Mouse (Mus musculus) hindbrain, postnatal 0 days (tissue): ENCODE data around the gene AC129217.1. TPM values are rescaled to one million over a fixed set of nuclear protein-coding genes. Genes with fewer than 3 reads are reported as not detected.

ENCODE experiments used
- ATAC-seq: fragments of 200-750 bp; cut with Nextera tagmentation; 2 replicates; pipeline ENCODE4 v1.8.0; 2017; ENCODE audit warnings: mild to moderate bottlenecking, moderate TSS enrichment, moderate library complexity
- DNase-seq: peaks from one replicate; pipeline ENCODE4 v3.0.0-alpha.2; 2015; ENCODE audit warnings: low spot score
- H3K27ac ChIP-seq: fragments of 300-500 bp; sonication (generic); 2 replicates; pipeline ENCODE4 v1.5.1; 2014; ENCODE audit warnings: mild to moderate bottlenecking
- H3K27me3 ChIP-seq: fragments of 300-500 bp; sonication (generic); 2 replicates; pipeline ENCODE4 v1.6.1; 2014; ENCODE audit warnings: low read length, mixed read lengths; ENCODE audit not compliant: insufficient read depth
- H3K36me3 ChIP-seq: fragments of 300-500 bp; sonication (generic); 2 replicates; pipeline ENCODE4 v1.6.1; 2014; ENCODE audit warnings: low read length, mixed read lengths; ENCODE audit not compliant: insufficient read depth
- H3K4me1 ChIP-seq: fragments of 300-500 bp; sonication (generic); 2 replicates; pipeline ENCODE4 v1.6.1; 2014; ENCODE audit warnings: antibody characterized with exemption, low read length, mixed read lengths; ENCODE audit not compliant: insufficient read depth
- H3K4me2 ChIP-seq: fragments of 300-500 bp; sonication (generic); 2 replicates; pipeline ENCODE4 v1.6.1; 2014; ENCODE audit warnings: low read depth, mild to moderate bottlenecking, low read length, moderate library complexity, mixed read lengths
- H3K4me3 ChIP-seq: fragments of 300-500 bp; sonication (generic); 2 replicates; pipeline ENCODE4 v1.5.1; 2014; ENCODE audit warnings: low read length
- H3K9ac ChIP-seq: fragments of 300-500 bp; sonication (generic); replicated peaks from 2 replicates; pipeline ENCODE4 v1.6.1; 2014; ENCODE audit warnings: mild to moderate bottlenecking, low read length, moderate library complexity, mixed read lengths
- H3K9me3 ChIP-seq: fragments of 300-500 bp; sonication (generic); 2 replicates; pipeline ENCODE4 v1.6.1; 2016; ENCODE audit warnings: low read length, mixed read lengths
- CTCF ChIP-seq: IDR thresholded peaks from 2 replicates; pipeline ENCODE4 v1.5.1; 2016; ENCODE audit warnings: antibody characterized with exemption, control low read depth, low read depth
- WGBS: fragments of 180-500 bp; shearing (Covaris S2); extraction: QIAGEN DNeasy Blood & Tissue Kit; methylation state at CpG from one replicate; pipeline ENCODE4 v1.1.7; 2014; 5-methylcytosine and 5-hydroxymethylcytosine counted together
- microRNA-seq, 2 experiments: library from miRNA; unstranded; fragments of <30 nt; microRNA quantifications; one replicate each; pipeline ENCODE4; 2016
- polyA plus RNA-seq: library from polyadenylated mRNA; unstranded; fragments of >200 nt; fragmentation: Nextera tagmentation; extraction: Ambion mirVana; gene quantifications from 2 replicates; pipeline ENCODE4 v1.2.1, GENCODE M21; 2015
- total RNA-seq: library from RNA; depleted of rRNA; stranded (reverse); fragments of >200 nt; gene quantifications from 2 replicates; pipeline ENCODE4 v1.2.3, GENCODE M21; 2014; rRNA removed

Gene AC129217.1
- total and polyA plus RNA-seq, 2 experiments from 2014 or later = not detected

GRCm38 (mm10) chr19:8883616-8884015, 54.0 kb downstream of the AC129217.1 start, which contains the start of the genes Lbhd1 and Gm49403:
Gene Lbhd1 (plus strand): TSS chr19:8883732.
Gene Gm49403 (plus strand): TSS chr19:8883930.
- ATAC-seq (no peak), DNase-seq (no peak)
- no peak within 1 kb of the TSS for H3K9ac ChIP-seq
- H3K9me3 ChIP-seq = no peaks in the 10 kb centered on the region
- H3K4me2 ChIP-seq = no peak within 1 kb of the TSS
- TF ChIP-seq CTCF = no peak
- H3K36me3 ChIP-seq = no peaks in the 10 kb centered on the region
- peaks cover 11% of the 10 kb centered on the region for H3K4me1 ChIP-seq
- H3K27me3 ChIP-seq = no peaks in the 10 kb centered on the region
- no peak within 1 kb of the TSS for H3K27ac ChIP-seq
- no peak within 1 kb of the TSS for H3K4me3 ChIP-seq
- 73% methylated on average over 3 of the region's 3 CpGs for WGBS

GRCm38 (mm10) chr19:8886916-8887584, 57.5 kb downstream of the AC129217.1 start:
- Histone ChIP-seq H3K4me3 (no peak overlapping the region), H3K9ac (no peak overlapping the region), H3K27ac (no peak overlapping the region), H3K4me1 (peaks cover 9% of the 10 kb centered on the region; the same call in 1 of the 2 replicates), H3K27me3 (no peaks in the 10 kb centered on the region), H3K4me2 (no peak overlapping the region), H3K9me3 (no peaks in the 10 kb centered on the region), H3K36me3 (no peaks in the 10 kb centered on the region)
- no peak for DNase-seq
- WGBS = 69% methylated on average over 1 of the region's 1 CpGs
- TF ChIP-seq CTCF = no peak
- ATAC-seq = no peak

- 15% methylated on average over 19 of the region's 19 CpGs for WGBS
- Histone ChIP-seq H3K27ac (peak overlapping the region; percentile 71; the same call in 1 of the 2 replicates), H3K9ac (peak overlapping the region; percentile 57), H3K4me3 (peak overlapping the region; percentile 43), H3K4me1 (peaks cover 9% of the 10 kb centered on the region; the same call in 1 of the 2 replicates), H3K9me3 (no peaks in the 10 kb centered on the region), H3K36me3 (no peaks in the 10 kb centered on the region), H3K27me3 (no peaks in the 10 kb centered on the region), H3K4me2 (peak overlapping the region; percentile 90)
- ATAC-seq (no peak), DNase-seq (no peak)
- no peak for TF ChIP-seq CTCF
Measured at GRCm38 (mm10) chr19:8887585-8888463, 58.3 kb downstream of the AC129217.1 start.

- H3K36me3 ChIP-seq = no peaks in the 10 kb centered on the region
- H3K4me1 ChIP-seq = peaks cover 9% of the 10 kb centered on the region; the same call in 1 of the 2 replicates
- H3K4me2 ChIP-seq = peak within 1 kb of the TSS; percentile 90
- H3K9ac ChIP-seq = peak within 1 kb of the TSS; percentile 57
- peak; percentile 98 for DNase-seq
- no peaks in the 10 kb centered on the region for H3K9me3 ChIP-seq
- no peaks in the 10 kb centered on the region for H3K27me3 ChIP-seq
- peak within 1 kb of the TSS; percentile 71 for H3K27ac ChIP-seq
- TF ChIP-seq CTCF = peak; percentile 5; the same call in 1 of the 2 replicates
- under 1% methylated on average over 58 of the region's 58 CpGs for WGBS
- ATAC-seq = peak; percentile 97
- H3K4me3 ChIP-seq = peak within 1 kb of the TSS; percentile 43
Measured at GRCm38 (mm10) chr19:8888511-8889385, 59.2 kb downstream of the AC129217.1 start, which contains the start of the genes 1810009A15Rik and Gm49416. Gene 1810009A15Rik (plus strand): TSS chr19:8888853. Gene Gm49416 (plus strand): TSS chr19:8888926.

Small RNA genes within 50 kb of the gene (microRNA-seq; reads per million reads assigned to microRNA genes)
- gene Mir5136 = 0.18 to 0.36 reads per million in 2 experiments

Other genes starting within 250 kb of the AC129217.1 start
Only the 30 nearest of the 33 such genes appear.
- gene Slc3a2, start 106.4 kb upstream of the AC129217.1 start, total RNA-seq = 154 and 155 TPM in 2 replicates
- gene Slc3a2, start 106.4 kb upstream of the AC129217.1 start, polyA plus RNA-seq = 235 and 250 TPM in 2 replicates
- 46.7 and 49.7 TPM in 2 replicates for gene Wdr74, start 93.9 kb upstream of the AC129217.1 start, total RNA-seq
- 78.7 and 79.2 TPM in 2 replicates for gene Wdr74, start 93.9 kb upstream of the AC129217.1 start, polyA plus RNA-seq
- gene 1700092M07Rik, start 89.1 kb upstream of the AC129217.1 start, total RNA-seq = not detected in 2 replicates
- gene 1700092M07Rik, start 89.1 kb upstream of the AC129217.1 start, polyA plus RNA-seq = 0.66 and 0.85 TPM in 2 replicates
- 84.4 and 110 TPM in 2 replicates for gene Stx5a, start 88.4 kb upstream of the AC129217.1 start, total RNA-seq
- gene Stx5a, start 88.4 kb upstream of the AC129217.1 start, polyA plus RNA-seq = 95.3 and 104 TPM in 2 replicates
- 47.7 and 51.3 TPM in 2 replicates for gene Nxf1, start 72.7 kb upstream of the AC129217.1 start, total RNA-seq
- 88.3 and 89.5 TPM in 2 replicates for gene Nxf1, start 72.7 kb upstream of the AC129217.1 start, polyA plus RNA-seq
- 269 and 347 TPM in 2 replicates for gene Tmem223, start 58.8 kb upstream of the AC129217.1 start, total RNA-seq
- 233 and 258 TPM in 2 replicates for gene Tmem223, start 58.8 kb upstream of the AC129217.1 start, polyA plus RNA-seq
- gene Tmem179b, start 55.3 kb upstream of the AC129217.1 start, total RNA-seq = 29.5 and 31.0 TPM in 2 replicates
- 27.0 and 27.7 TPM in 2 replicates for gene Tmem179b, start 55.3 kb upstream of the AC129217.1 start, polyA plus RNA-seq
- 30.1 and 38.9 TPM in 2 replicates for gene Taf6l, start 43.4 kb upstream of the AC129217.1 start, total RNA-seq
- 23.3 and 25.9 TPM in 2 replicates for gene Taf6l, start 43.4 kb upstream of the AC129217.1 start, polyA plus RNA-seq
- 52.7 and 78.3 TPM in 2 replicates for gene Polr2g, start 31.2 kb upstream of the AC129217.1 start, total RNA-seq
- gene Polr2g, start 31.2 kb upstream of the AC129217.1 start, polyA plus RNA-seq = 171 and 178 TPM in 2 replicates
- gene Zbtb3, start 27.2 kb upstream of the AC129217.1 start, total RNA-seq = 5.0 and 7.5 TPM in 2 replicates
- 4.4 and 4.7 TPM in 2 replicates for gene Zbtb3, start 27.2 kb upstream of the AC129217.1 start, polyA plus RNA-seq
- gene Ttc9c, start 10.4 kb upstream of the AC129217.1 start, total RNA-seq = 41.0 and 55.2 TPM in 2 replicates
- gene Ttc9c, start 10.4 kb upstream of the AC129217.1 start, polyA plus RNA-seq = 41.1 and 42.5 TPM in 2 replicates
- gene Hnrnpul2, start 9.8 kb upstream of the AC129217.1 start, total RNA-seq = 19.7 and 20.1 TPM in 2 replicates
- gene Hnrnpul2, start 9.8 kb upstream of the AC129217.1 start, polyA plus RNA-seq = 5.6 TPM in 2 replicates
- 132 and 146 TPM in 2 replicates for gene Bscl2, start 7.7 kb downstream of the AC129217.1 start, total RNA-seq
- gene Bscl2, start 7.7 kb downstream of the AC129217.1 start, polyA plus RNA-seq = 104 and 107 TPM in 2 replicates
- gene Gng3, start 9.4 kb downstream of the AC129217.1 start, total RNA-seq = 93.2 and 99.7 TPM in 2 replicates
- gene Gng3, start 9.4 kb downstream of the AC129217.1 start, polyA plus RNA-seq = 591 and 626 TPM in 2 replicates
- gene Lrrn4cl, start 21.0 kb downstream of the AC129217.1 start, total RNA-seq = 1.6 TPM in 2 replicates
- 1.5 and 1.8 TPM in 2 replicates for gene Lrrn4cl, start 21.0 kb downstream of the AC129217.1 start, polyA plus RNA-seq
- gene Ubxn1, start 41.7 kb downstream of the AC129217.1 start, total RNA-seq = 60.8 and 67.7 TPM in 2 replicates
- 158 and 164 TPM in 2 replicates for gene Ubxn1, start 41.7 kb downstream of the AC129217.1 start, polyA plus RNA-seq
- 17.9 and 21.1 TPM in 2 replicates for gene Uqcc3, start 51.1 kb downstream of the AC129217.1 start, total RNA-seq
- 64.9 and 77.0 TPM in 2 replicates for gene Uqcc3, start 51.1 kb downstream of the AC129217.1 start, polyA plus RNA-seq
- 3.3 and 5.5 TPM in 2 replicates for gene Lbhd1, start 54.0 kb downstream of the AC129217.1 start, total RNA-seq
- 26.4 and 37.8 TPM in 2 replicates for gene Lbhd1, start 54.0 kb downstream of the AC129217.1 start, polyA plus RNA-seq
- gene Gm49403, start 54.2 kb downstream of the AC129217.1 start, total RNA-seq = not detected in 2 replicates
- gene Gm49403, start 54.2 kb downstream of the AC129217.1 start, polyA plus RNA-seq = not detected in 2 replicates
- 13.6 and 29.8 TPM in 2 replicates for gene 1810009A15Rik, start 59.1 kb downstream of the AC129217.1 start, total RNA-seq
- 37.7 and 38.6 TPM in 2 replicates for gene 1810009A15Rik, start 59.1 kb downstream of the AC129217.1 start, polyA plus RNA-seq
- 0.52 and 2.7 TPM in 2 replicates for gene Gm49416, start 59.2 kb downstream of the AC129217.1 start, total RNA-seq
- gene Gm49416, start 59.2 kb downstream of the AC129217.1 start, polyA plus RNA-seq = not detected in 2 replicates
- gene Ints5, start 63.2 kb downstream of the AC129217.1 start, total RNA-seq = 40.8 and 46.3 TPM in 2 replicates
- 23.2 and 23.8 TPM in 2 replicates for gene Ints5, start 63.2 kb downstream of the AC129217.1 start, polyA plus RNA-seq
- gene Ganab, start 68.3 kb downstream of the AC129217.1 start, total RNA-seq = 103 and 110 TPM in 2 replicates
- 55.5 and 55.6 TPM in 2 replicates for gene Ganab, start 68.3 kb downstream of the AC129217.1 start, polyA plus RNA-seq
- gene B3gat3, start 90.6 kb downstream of the AC129217.1 start, total RNA-seq = 88.7 and 97.5 TPM in 2 replicates
- gene B3gat3, start 90.6 kb downstream of the AC129217.1 start, polyA plus RNA-seq = 80.9 and 92.3 TPM in 2 replicates
- gene Rom1, start 99.6 kb downstream of the AC129217.1 start, total RNA-seq = 5.7 and 6.0 TPM in 2 replicates
- 3.5 and 4.0 TPM in 2 replicates for gene Rom1, start 99.6 kb downstream of the AC129217.1 start, polyA plus RNA-seq
- gene Eml3, start 99.8 kb downstream of the AC129217.1 start, total RNA-seq = 8.3 and 8.6 TPM in 2 replicates
- gene Eml3, start 99.8 kb downstream of the AC129217.1 start, polyA plus RNA-seq = 11.0 and 11.8 TPM in 2 replicates
- gene Mta2, start 112.1 kb downstream of the AC129217.1 start, total RNA-seq = 65.1 and 71.4 TPM in 2 replicates
- 75.2 and 78.8 TPM in 2 replicates for gene Mta2, start 112.1 kb downstream of the AC129217.1 start, polyA plus RNA-seq
- 20.8 and 23.4 TPM in 2 replicates for gene Tut1, start 124.1 kb downstream of the AC129217.1 start, total RNA-seq
- gene Tut1, start 124.1 kb downstream of the AC129217.1 start, polyA plus RNA-seq = 16.0 and 16.2 TPM in 2 replicates
- gene Eef1g, start 137.3 kb downstream of the AC129217.1 start, total RNA-seq = 442 and 469 TPM in 2 replicates
- 256 and 260 TPM in 2 replicates for gene Eef1g, start 137.3 kb downstream of the AC129217.1 start, polyA plus RNA-seq
- gene Ahnak, start 159.5 kb downstream of the AC129217.1 start, total RNA-seq = 11.2 and 11.7 TPM in 2 replicates
- 5.7 and 6.1 TPM in 2 replicates for gene Ahnak, start 159.5 kb downstream of the AC129217.1 start, polyA plus RNA-seq